Mouse (Mus musculus): Measurements from ENCODE around the gene Gm6760. TPM values are rescaled to one million over a fixed set of nuclear protein-coding genes. Genes with fewer than 3 reads are reported as not detected.

Gene Gm6760
- polyA plus RNA-seq (2015; fragmentation: Nextera tagmentation; extraction: Ambion mirVana), result not detected in 2 replicates

DNA sequence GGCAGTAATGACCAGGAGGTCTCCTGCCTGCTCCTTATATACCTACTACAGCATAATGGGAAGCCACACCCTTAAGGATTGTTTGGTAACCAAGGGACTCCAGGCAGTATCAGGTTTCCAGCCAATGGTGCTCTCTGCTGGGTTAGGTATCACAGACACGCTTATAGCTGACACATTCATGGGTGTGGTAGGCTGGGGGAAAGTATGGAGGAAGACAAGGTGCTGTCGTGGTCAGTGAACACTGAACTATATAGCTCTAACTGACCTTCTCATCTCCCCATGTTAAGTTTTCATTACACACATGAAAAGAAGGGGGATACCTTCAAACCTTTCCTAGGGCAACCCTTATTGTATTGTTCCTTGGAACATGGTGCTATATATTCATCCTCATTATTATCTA, at the start of gene Gm6760:
TSS of gene Gm6760 (minus strand) at position 101 of the 400 bp plus-strand sequence.
- no peak for ATAC-seq (ENCODE audit: low FRiP score, low read depth)
- Histone ChIP-seq H3K27me3 (no peaks in the 10 kb centered on the region), H3K27ac (replicated peaks) (no peak within 1 kb of the TSS), H3K36me3 (no peaks in the 10 kb centered on the region), H3K4me1 (replicated peaks) (no peaks in the 10 kb centered on the region), H3K4me2 (no peak within 1 kb of the TSS), H3K4me3 (no peak within 1 kb of the TSS), H3K9ac (no peak within 1 kb of the TSS), H3K9me3 (no peaks in the 10 kb centered on the region)
- WGBS, result 82% methylated on average over 2 of the region's 2 CpGs

DNA sequence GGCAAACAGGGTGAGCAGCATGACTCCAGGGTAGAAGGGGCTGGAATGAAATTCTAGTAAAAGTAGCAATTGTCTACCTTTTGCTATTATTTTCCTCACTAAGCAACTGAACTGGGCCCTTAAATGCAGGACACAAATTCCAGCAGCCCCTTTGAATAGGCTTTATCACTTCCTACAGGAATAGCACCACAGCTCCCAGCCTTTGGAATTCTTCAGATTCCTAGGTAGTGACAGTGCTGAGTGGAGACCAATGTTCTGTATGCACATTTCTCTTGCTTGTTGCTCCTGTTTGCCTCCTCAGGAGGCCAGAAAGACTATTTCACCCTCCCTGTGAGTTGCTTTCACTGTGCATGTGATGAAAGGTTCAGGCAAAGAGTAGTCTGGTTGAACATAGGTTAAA, 29.2 kb upstream of the Gm6760 start:
- no peak overlapping the region for H3K4me3 ChIP-seq
- no peaks in the 10 kb centered on the region for H3K27me3 ChIP-seq
- H3K27ac ChIP-seq (replicated peaks), result no peak overlapping the region
- ATAC-seq (ENCODE audit: low FRiP score, low read depth), result no peak
- no peak overlapping the region for H3K4me2 ChIP-seq
- H3K4me1 ChIP-seq (replicated peaks), result no peaks in the 10 kb centered on the region
- no peaks in the 10 kb centered on the region for H3K36me3 ChIP-seq
- no peaks in the 10 kb centered on the region for H3K9me3 ChIP-seq
- H3K9ac ChIP-seq, result no peak overlapping the region

DNA sequence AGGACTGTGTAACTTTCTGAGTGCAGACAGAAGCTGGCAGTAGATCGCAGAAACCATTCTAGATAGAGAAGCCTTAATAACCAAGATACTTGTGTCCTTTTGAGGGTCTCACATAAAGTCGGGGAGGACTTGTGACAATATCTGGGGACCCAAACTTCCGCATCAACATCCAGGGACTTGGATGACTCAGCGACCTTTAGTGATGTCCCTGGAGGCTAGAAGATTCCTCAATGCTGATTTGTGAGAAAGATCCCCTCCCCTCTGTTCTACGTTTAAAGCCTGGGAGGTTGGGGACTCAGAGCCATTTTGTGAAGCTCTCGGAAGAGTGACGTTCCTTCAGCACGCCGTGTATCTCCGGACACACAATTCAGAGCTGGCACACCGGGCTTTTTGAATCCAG, 21.2 kb upstream of the Gm6760 start, which contains the start of gene 3830417A13Rik:
TSS of gene 3830417A13Rik (plus strand) at position 301 of the 400 bp plus-strand sequence.
- no peak for ATAC-seq (ENCODE audit: low FRiP score, low read depth)
- no peaks in the 10 kb centered on the region for H3K9me3 ChIP-seq
- 86% methylated on average over 11 of the region's 11 CpGs for WGBS

More for the DNA sequence above, 21.2 kb upstream of the Gm6760 start, which contains the start of gene 3830417A13Rik:
- Histone ChIP-seq H3K27me3 (no peaks in the 10 kb centered on the region), H3K4me3 (no peak within 1 kb of the TSS), H3K4me2 (no peak within 1 kb of the TSS), H3K27ac (replicated peaks) (no peak within 1 kb of the TSS), H3K4me1 (replicated peaks) (no peaks in the 10 kb centered on the region), H3K36me3 (no peaks in the 10 kb centered on the region), H3K9ac (no peak within 1 kb of the TSS)

Other genes with a start within 250 kb of the Gm6760 start
- not detected in 2 replicates for gene 3830417A13Rik, start 21.4 kb upstream of the Gm6760 start, polyA plus RNA-seq (2015; fragmentation: Nextera tagmentation; extraction: Ambion mirVana)
- 21.0 TPM in 2 replicates for gene Slitrk4, start 124.8 kb upstream of the Gm6760 start, polyA plus RNA-seq (2015; fragmentation: Nextera tagmentation; extraction: Ambion mirVana)